Comparison of ENCODE assay signal across 26 mouse cellular contexts in genomic region chr10:58249535-58249934, GRCm38 (mm10). TPM values are rescaled to one million over a fixed set of nuclear protein-coding genes. Genes with fewer than 3 reads are reported as not detected.
A peak's percentile ranks its signal among the peaks of the same experiment; 100 is the strongest.
DNase-seq lines count a peak whose midpoint lies in the region; ATAC-seq and TF ChIP-seq lines count a peak whose summit lies in the region.
"Had no signal": no experiment of that assay in that cellular context is flagged by ENCODE, and none has a peak within 500 bp of the region (broad histone marks: within the 10 kb centered on the region; RNA-seq: fewer than 3 reads in every experiment).

No protein-coding gene starts in this region.

- TF ChIP-seq POLR2A in MEL (IDR thresholded peaks at IDR 0.05; ENCODE audit: control insufficient read depth in 1 of 2, insufficient read depth in 1 of 2, low read depth in 1 of 2, low read length in 2 of 2, poor library complexity in 1 of 2): no peak

- peaks cover 0 to 1% of the 10 kb centered on the region in 2 experiments; a peak in 1 of 4 replicates for H3K27me3 ChIP-seq in MEL (ENCODE audit: control insufficient read depth in 1 of 2, insufficient read depth in 2 of 2, low read length in 2 of 2)
- no peaks in the 10 kb centered on the region for H3K27me3 ChIP-seq in hindbrain, embryonic 16.5 days (replicated peaks; ENCODE audit: control insufficient read depth, insufficient read depth, low read length)
- H3K27me3 ChIP-seq: forebrain, embryonic 15.5 days; hindbrain, embryonic 12.5 days; kidney, embryonic 15.5 days; limb, embryonic 15.5 days had no signal

- WGBS in hindbrain, embryonic 16.5 days: 33% methylated on average over 1 of the region's 1 CpGs

- no peak for ATAC-seq in hindbrain, embryonic 16.5 days
- ATAC-seq: forebrain, embryonic 15.5 days had no signal

- no peak for DNase-seq in layer of hippocampus, adult 2 months (ENCODE audit: low spot score in 2 of 2)
- DNase-seq in layer of hippocampus, adult 9-10 months (ENCODE audit: low spot score): no peak
- peak; percentile 11 for DNase-seq in CD4-positive helper T cell, adult 2 months (ENCODE audit: low read depth, low spot score)
- peak; percentile 31 for DNase-seq in MEL (ENCODE audit: low read depth, low spot score)
- peak; percentile 20 for DNase-seq in naive thymus-derived CD4-positive, alpha-beta T cell, adult 2 months (ENCODE audit: low read depth)
- no peak for DNase-seq in urinary bladder, postnatal 4 days (ENCODE audit: low spot score in 2 of 2)
- no peak for DNase-seq in testis, postnatal 10 days (ENCODE audit: low spot score)
- DNase-seq: adrenal gland, adult 2 months; cerebellum, adult 9-10 months; gastrocnemius, postnatal 25 days; heart, postnatal 10 days; lung, postnatal 4 days; thymus, adult 2 months had no signal

- H3K4me2 ChIP-seq in hindbrain, embryonic 16.5 days (ENCODE audit: low read length): no peak overlapping the region
- H3K4me2 ChIP-seq: forebrain, embryonic 15.5 days; hindbrain, embryonic 12.5 days; kidney, embryonic 15.5 days; limb, embryonic 15.5 days had no signal

- H3K79me2 ChIP-seq in MEL (ENCODE audit: control insufficient read depth, insufficient read depth, low read length, poor library complexity): no peaks in the 10 kb centered on the region

- TF ChIP-seq CTCF in layer of hippocampus, adult 2 months (conservative IDR thresholded peaks at IDR 0.05): peak; percentile 11; the same call in 1 of the 2 replicates
- TF ChIP-seq CTCF in MEL (IDR thresholded peaks at IDR 0.05 in 2 of 3, conservative IDR thresholded peaks at IDR 0.05 in 1 of 3; ENCODE audit: control insufficient read depth in 1 of 3, insufficient read depth in 1 of 3, low read depth in 2 of 3, low read length in 3 of 3, poor library complexity in 1 of 3, severe bottlenecking in 1 of 3): peak in 2 of 3 experiments; percentile 5 to 40; a peak in 2 of 6 replicates

- H3K4me1 ChIP-seq in MEL (ENCODE audit: control insufficient read depth in 1 of 2, insufficient read depth in 2 of 2, low read length in 2 of 2): peaks cover 0 to under 1% of the 10 kb centered on the region in 2 experiments; a peak in 2 of 4 replicates
- H3K4me1 ChIP-seq in hindbrain, embryonic 16.5 days (ENCODE audit: control insufficient read depth, insufficient read depth, low read depth, low read length): peaks cover 1% of the 10 kb centered on the region

- peak; percentile 40 for TF ChIP-seq RAD21 in MEL (IDR thresholded peaks at IDR 0.05; ENCODE audit: low read depth, low read length)

- H3K27ac ChIP-seq in layer of hippocampus, adult 2 months: no peak overlapping the region
- no peak overlapping the region for H3K27ac ChIP-seq in MEL (ENCODE audit: control insufficient read depth, low read depth, low read length)
- no peak overlapping the region for H3K27ac ChIP-seq in hindbrain, embryonic 16.5 days (ENCODE audit: low read depth, low read length)
- H3K27ac ChIP-seq: forebrain, embryonic 15.5 days; hindbrain, embryonic 12.5 days; kidney, embryonic 15.5 days; limb, embryonic 15.5 days; midbrain, embryonic 10.5 days had no signal

- peaks cover 0 to 4% of the 10 kb centered on the region in 2 experiments; a peak in 2 of 4 replicates for H3K36me3 ChIP-seq in MEL (ENCODE audit: control insufficient read depth in 1 of 2, insufficient read depth in 2 of 2, low read length in 2 of 2)
- no peaks in the 10 kb centered on the region for H3K36me3 ChIP-seq in hindbrain, embryonic 16.5 days (ENCODE audit: control insufficient read depth, insufficient read depth, low read length)
- H3K36me3 ChIP-seq: forebrain, embryonic 15.5 days; hindbrain, embryonic 12.5 days; kidney, embryonic 15.5 days; limb, embryonic 15.5 days; midbrain, embryonic 10.5 days had no signal

- no peak overlapping the region for H3K4me3 ChIP-seq in layer of hippocampus, adult 2 months
- H3K4me3 ChIP-seq in MEL (ENCODE audit: control insufficient read depth in 1 of 2, insufficient read depth in 1 of 2, low read depth in 2 of 2, low read length in 2 of 2): no peak overlapping the region
- no peak overlapping the region for H3K4me3 ChIP-seq in hindbrain, embryonic 16.5 days (ENCODE audit: low read length)
- H3K4me3 ChIP-seq: forebrain, embryonic 15.5 days; hindbrain, embryonic 12.5 days; kidney, embryonic 15.5 days; limb, embryonic 15.5 days; midbrain, embryonic 10.5 days had no signal

- no peaks in the 10 kb centered on the region for H3K9me3 ChIP-seq in MEL (replicated peaks; ENCODE audit: insufficient read depth, low read length)
- H3K9me3 ChIP-seq in hindbrain, embryonic 16.5 days (ENCODE audit: control insufficient read depth, low read length): no peaks in the 10 kb centered on the region
- H3K9me3 ChIP-seq: forebrain, embryonic 15.5 days; hindbrain, embryonic 12.5 days; kidney, embryonic 15.5 days; limb, embryonic 15.5 days had no signal

- no peak overlapping the region for H3K9ac ChIP-seq in MEL (ENCODE audit: control insufficient read depth, low read depth, low read length, poor library complexity, severe bottlenecking)
- H3K9ac ChIP-seq in hindbrain, embryonic 16.5 days (ENCODE audit: low read depth, low read length): no peak overlapping the region
- H3K9ac ChIP-seq: forebrain, embryonic 15.5 days; hindbrain, embryonic 12.5 days; kidney, embryonic 15.5 days; limb, embryonic 15.5 days had no signal

- no peak for TF ChIP-seq EP300 in MEL (IDR thresholded peaks at IDR 0.05; ENCODE audit: low read depth in 1 of 2, low read length in 2 of 2)

TF ChIP-seq in MEL, 35 proteins besides CTCF, POLR2A, EP300 and RAD21:
- TF ChIP-seq NELFE (IDR thresholded peaks at IDR 0.05; ENCODE audit: low read depth, low read length) (no peak), SMC3 (IDR thresholded peaks at IDR 0.05; ENCODE audit: low read depth, low read length) (peak; percentile 23; the same call in 1 of the 2 replicates), MAZ (IDR thresholded peaks at IDR 0.05; ENCODE audit: low read depth, low read length) (no peak)

RNA-seq across cellular contexts. Expression of gene Gcc2, which starts 5.8 kb away (rescaled TPM):
- total RNA-seq in layer of hippocampus, adult 2 months (2021): 10 to 100 TPM; 75.9 to 81.9 TPM
- 14.4 and 16.1 TPM in 2 replicates for total RNA-seq in MEL (2012; rRNA removed)
- 10 to 100 TPM in 1 of 2 experiments, not detected in 1; 18.0 TPM for polyA plus RNA-seq in MEL (2012; ENCODE audit: insufficient read depth in 1 of 2, insufficient read length in 2 of 2, low read depth in 1 of 2, low replicate concordance in 2 of 2, missing spikeins in 1 of 2)
- 61.2 and 72.2 TPM in 2 replicates for polyA plus RNA-seq in hindbrain, embryonic 16.5 days (2015; fragmentation: Nextera tagmentation; extraction: Ambion mirVana)

RNA-seq across cellular contexts. Expression of gene Gm4981, which starts 13.0 kb away (rescaled TPM):
- not detected for total RNA-seq in layer of hippocampus, adult 2 months (2021)
- not detected in 2 replicates for total RNA-seq in MEL (2012; rRNA removed)
- polyA plus RNA-seq in MEL (2012; ENCODE audit: insufficient read depth in 1 of 2, insufficient read length in 2 of 2, low read depth in 1 of 2, low replicate concordance in 2 of 2, missing spikeins in 1 of 2): not detected
- not detected in 2 replicates for polyA plus RNA-seq in hindbrain, embryonic 16.5 days (2015; fragmentation: Nextera tagmentation; extraction: Ambion mirVana)
- total RNA-seq: adrenal gland, adult 2 months; common myeloid progenitor, adult 5-6 weeks; gastrocnemius, postnatal 25 days; heart, postnatal 10 days; layer of hippocampus, adult 18-20 months; left cerebral cortex, postnatal 36 days had no signal
- polyA plus RNA-seq: adrenal gland, adult 2 months; embryonic facial prominence, embryonic 11.5 days; forebrain, embryonic 15.5 days; hindbrain, embryonic 12.5 days; intestine, embryonic 14.5 days; kidney, embryonic 15.5 days; limb, embryonic 15.5 days; liver, embryonic 16.5 days; midbrain, embryonic 10.5 days; neural tube, embryonic 11.5 days; thymus, adult 2 months had no signal

RNA-seq across cellular contexts. Expression of gene Duxf3, which starts 17.1 kb away (rescaled TPM):
- total RNA-seq in layer of hippocampus, adult 2 months (2021): not detected
- total RNA-seq in MEL (2012; rRNA removed): not detected in 2 replicates
- polyA plus RNA-seq in MEL (2012; ENCODE audit: insufficient read depth in 1 of 2, insufficient read length in 2 of 2, low read depth in 1 of 2, low replicate concordance in 2 of 2, missing spikeins in 1 of 2): not detected
- not detected in 2 replicates for polyA plus RNA-seq in hindbrain, embryonic 16.5 days (2015; fragmentation: Nextera tagmentation; extraction: Ambion mirVana)
- total RNA-seq: adrenal gland, adult 2 months; common myeloid progenitor, adult 5-6 weeks; gastrocnemius, postnatal 25 days; heart, postnatal 10 days; layer of hippocampus, adult 18-20 months; left cerebral cortex, postnatal 36 days had no signal
- polyA plus RNA-seq: adrenal gland, adult 2 months; embryonic facial prominence, embryonic 11.5 days; forebrain, embryonic 15.5 days; hindbrain, embryonic 12.5 days; intestine, embryonic 14.5 days; kidney, embryonic 15.5 days; limb, embryonic 15.5 days; liver, embryonic 16.5 days; midbrain, embryonic 10.5 days; neural tube, embryonic 11.5 days; thymus, adult 2 months had no signal

RNA-seq across cellular contexts. Expression of gene AW822073, which starts 24.8 kb away (rescaled TPM):
- not detected for total RNA-seq in layer of hippocampus, adult 2 months (2021)
- 0.13 TPM in 1 of 2 replicates, not detected in the other for total RNA-seq in MEL (2012; rRNA removed)
- not detected for polyA plus RNA-seq in MEL (2012; ENCODE audit: insufficient read depth in 1 of 2, insufficient read length in 2 of 2, low read depth in 1 of 2, low replicate concordance in 2 of 2, missing spikeins in 1 of 2)
- not detected in 2 replicates for polyA plus RNA-seq in hindbrain, embryonic 16.5 days (2015; fragmentation: Nextera tagmentation; extraction: Ambion mirVana)
- total RNA-seq: adrenal gland, adult 2 months; common myeloid progenitor, adult 5-6 weeks; gastrocnemius, postnatal 25 days; heart, postnatal 10 days; layer of hippocampus, adult 18-20 months; left cerebral cortex, postnatal 36 days had no signal
- polyA plus RNA-seq: adrenal gland, adult 2 months; embryonic facial prominence, embryonic 11.5 days; forebrain, embryonic 15.5 days; hindbrain, embryonic 12.5 days; intestine, embryonic 14.5 days; kidney, embryonic 15.5 days; limb, embryonic 15.5 days; liver, embryonic 16.5 days; midbrain, embryonic 10.5 days; neural tube, embryonic 11.5 days; thymus, adult 2 months had no signal

Comparison
In these comparisons a context has a peak if more than half of its experiments do, and no peak if none do; other contexts are left out.
1. DNase-seq: peak in CD4-positive helper T cell, adult 2 months (single experiment), MEL (single experiment) and naive thymus-derived CD4-positive, alpha-beta T cell, adult 2 months (single experiment); none in layer of hippocampus, adult 2 months (0 of 2), layer of hippocampus, adult 9-10 months (single experiment), urinary bladder, postnatal 4 days (0 of 2) and testis, postnatal 10 days (single experiment).